Mouse (Mus musculus): ENCODE data around the gene Ttf1. TPM values are rescaled to one million over a fixed set of nuclear protein-coding genes. Genes with fewer than 3 reads are reported as not detected.

Ttf1 gene
- polyA plus RNA-seq, 2 experiments: 3.6 to 4.5 TPM

- no peak overlapping the region for H3K27ac ChIP-seq
- no peak for DNase-seq (ENCODE audit: low read depth in 3 of 3, low spot score in 3 of 3)
- TF ChIP-seq CTCF (IDR thresholded peaks at IDR 0.05; ENCODE audit: low read depth) (no peak), EP300 (IDR thresholded peaks at IDR 0.05; ENCODE audit: low read depth) (no peak)
Observed at GRCm38 (mm10) chr2:29046151-29046550, 13.9 kb upstream of the Ttf1 start.

DNA sequence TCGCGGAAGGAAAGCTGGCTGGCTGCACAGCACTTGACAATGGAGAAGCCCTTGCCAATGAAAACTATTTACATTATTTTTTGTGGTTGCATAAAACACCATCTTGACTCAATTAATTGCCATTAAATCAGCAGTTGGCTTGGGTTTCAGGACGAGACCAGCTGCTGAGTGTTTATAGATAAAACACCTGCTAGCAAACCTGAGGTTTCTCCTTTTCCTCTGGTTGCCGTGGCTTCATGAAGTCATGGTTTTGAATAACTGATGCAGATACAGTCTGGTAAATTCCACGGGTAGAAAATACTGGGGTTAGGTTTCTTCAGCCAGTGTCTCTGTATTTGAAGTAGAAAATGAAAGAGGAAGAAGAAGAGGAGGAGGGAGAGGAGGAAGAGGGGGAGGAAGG, 8.1 kb upstream of the Ttf1 start:
- Histone ChIP-seq H3K4me2 (ENCODE audit: low read depth) (no peak overlapping the region), H3K4me3 (ENCODE audit: insufficient read depth in 1 of 2, low read depth in 2 of 2, low read length in 2 of 2) (no peak overlapping the region), H3K4me1 (replicated peaks; ENCODE audit: control insufficient read depth in 2 of 2, insufficient read depth in 2 of 2, low read length in 1 of 2) (peaks cover 0 to 4% of the 10 kb centered on the region in 2 experiments; a peak in 2 of 4 replicates), H3K9me3 (ENCODE audit: control insufficient read depth, low read length) (no peaks in the 10 kb centered on the region), H3K9ac (replicated peaks) (no peak overlapping the region), H3K36me3 (replicated peaks; ENCODE audit: control insufficient read depth, insufficient read depth, low read depth) (no peaks in the 10 kb centered on the region), H3K27me3 (ENCODE audit: control insufficient read depth, insufficient read depth, low read length) (peaks cover 17% of the 10 kb centered on the region), H3K27ac (no peak overlapping the region)
- TF ChIP-seq CTCF (IDR thresholded peaks at IDR 0.05; ENCODE audit: low read depth) (no peak), EP300 (IDR thresholded peaks at IDR 0.05; ENCODE audit: low read depth) (no peak)
- WGBS (ENCODE audit: insufficient replicate concordance): 47% methylated on average over 5 of the region's 5 CpGs
- no peak for ATAC-seq (ENCODE audit: insufficient read depth)
- no peak for DNase-seq (ENCODE audit: low read depth in 3 of 3, low spot score in 3 of 3)

More at GRCm38 (mm10) chr2:29046151-29046550, 13.9 kb upstream of the Ttf1 start:
- Histone ChIP-seq H3K36me3 (replicated peaks; ENCODE audit: control insufficient read depth, insufficient read depth, low read depth) (no peaks in the 10 kb centered on the region), H3K27me3 (ENCODE audit: control insufficient read depth, insufficient read depth, low read length) (peaks cover 7% of the 10 kb centered on the region), H3K4me1 (replicated peaks; ENCODE audit: control insufficient read depth in 2 of 2, insufficient read depth in 2 of 2, low read length in 1 of 2) (no peaks in the 10 kb centered on the region), H3K9me3 (ENCODE audit: control insufficient read depth, low read length) (no peaks in the 10 kb centered on the region), H3K9ac (replicated peaks) (no peak overlapping the region), H3K4me2 (ENCODE audit: low read depth) (no peak overlapping the region), H3K4me3 (ENCODE audit: insufficient read depth in 1 of 2, low read depth in 2 of 2, low read length in 2 of 2) (no peak overlapping the region)
- WGBS (ENCODE audit: insufficient replicate concordance): 70% methylated on average over 16 of the region's 16 CpGs
- no peak for ATAC-seq (ENCODE audit: insufficient read depth)

GRCm38 (mm10) chr2:29052943-29053454, 7.1 kb upstream of the Ttf1 start:
- Histone ChIP-seq H3K9ac (replicated peaks) (no peak overlapping the region), H3K4me3 (ENCODE audit: insufficient read depth in 1 of 2, low read depth in 2 of 2, low read length in 2 of 2) (no peak overlapping the region), H3K9me3 (ENCODE audit: control insufficient read depth, low read length) (no peaks in the 10 kb centered on the region), H3K27ac (no peak overlapping the region), H3K4me1 (replicated peaks; ENCODE audit: control insufficient read depth in 2 of 2, insufficient read depth in 2 of 2, low read length in 1 of 2) (peaks cover 0 to 4% of the 10 kb centered on the region in 2 experiments; a peak in 2 of 4 replicates), H3K27me3 (ENCODE audit: control insufficient read depth, insufficient read depth, low read length) (peaks cover 17% of the 10 kb centered on the region), H3K4me2 (ENCODE audit: low read depth) (no peak overlapping the region), H3K36me3 (replicated peaks; ENCODE audit: control insufficient read depth, insufficient read depth, low read depth) (no peaks in the 10 kb centered on the region)
- 27% methylated on average over 4 of the region's 4 CpGs for WGBS (ENCODE audit: insufficient replicate concordance)
- DNase-seq (ENCODE audit: low read depth in 3 of 3, low spot score in 3 of 3) (peak in 1 of 3 experiments; percentile 35), ATAC-seq (ENCODE audit: insufficient read depth) (no peak)
- TF ChIP-seq CTCF (IDR thresholded peaks at IDR 0.05; ENCODE audit: low read depth) (peak; percentile 78), EP300 (IDR thresholded peaks at IDR 0.05; ENCODE audit: low read depth) (no peak)

- H3K4me3 ChIP-seq (ENCODE audit: insufficient read depth in 1 of 2, low read depth in 2 of 2, low read length in 2 of 2): peak overlapping the region; percentile 48 to 58
- H3K9me3 ChIP-seq (ENCODE audit: control insufficient read depth, low read length): no peaks in the 10 kb centered on the region
- TF ChIP-seq EP300 (IDR thresholded peaks at IDR 0.05; ENCODE audit: low read depth) (no peak), CTCF (IDR thresholded peaks at IDR 0.05; ENCODE audit: low read depth) (peak; percentile 74)
- ATAC-seq (ENCODE audit: insufficient read depth) (no peak), DNase-seq (ENCODE audit: low read depth in 3 of 3, low spot score in 3 of 3) (peak in 2 of 3 experiments; percentile 45 to 52)
- no peaks in the 10 kb centered on the region for H3K36me3 ChIP-seq (replicated peaks; ENCODE audit: control insufficient read depth, insufficient read depth, low read depth)
- H3K4me2 ChIP-seq (ENCODE audit: low read depth): peak overlapping the region; percentile 65
- 2% methylated on average over 20 of the region's 20 CpGs for whole genome bisulfite sequencing (ENCODE audit: insufficient replicate concordance)
- H3K27me3 ChIP-seq (ENCODE audit: control insufficient read depth, insufficient read depth, low read length): peaks cover 17% of the 10 kb centered on the region
- H3K4me1 ChIP-seq (replicated peaks; ENCODE audit: control insufficient read depth in 2 of 2, insufficient read depth in 2 of 2, low read length in 1 of 2): peaks cover 0 to 4% of the 10 kb centered on the region in 2 experiments; a peak in 2 of 4 replicates
- no peak overlapping the region; the same call in 1 of the 2 replicates for H3K9ac ChIP-seq (replicated peaks)
- H3K27ac ChIP-seq: no peak overlapping the region
Observed at GRCm38 (mm10) chr2:29053802-29054544, 6.1 kb upstream of the Ttf1 start.

DNA sequence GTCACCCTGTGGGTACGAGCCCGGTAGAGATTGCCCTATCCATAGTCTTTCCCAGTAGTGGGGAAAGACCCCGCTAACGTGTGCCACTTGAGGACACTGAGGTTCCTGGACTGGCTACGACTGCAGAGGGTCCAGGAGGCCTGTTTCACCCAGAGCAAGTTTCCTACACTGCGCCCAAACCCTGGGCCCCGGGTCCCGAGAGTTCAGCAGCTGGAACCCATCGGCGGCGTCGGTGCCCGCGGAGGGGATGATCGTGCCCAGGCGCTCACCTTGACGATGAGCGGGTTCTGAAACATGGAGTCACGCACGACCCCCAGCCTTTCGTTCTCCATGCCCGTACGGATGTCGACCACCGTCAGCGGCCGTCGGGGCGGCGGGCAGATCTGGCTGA, 5.5 kb upstream of the Ttf1 start:
- Histone ChIP-seq H3K27ac (no peak overlapping the region), H3K36me3 (replicated peaks; ENCODE audit: control insufficient read depth, insufficient read depth, low read depth) (no peaks in the 10 kb centered on the region), H3K4me1 (replicated peaks; ENCODE audit: control insufficient read depth in 2 of 2, insufficient read depth in 2 of 2, low read length in 1 of 2) (peaks cover under 1 to 4% of the 10 kb centered on the region in 2 experiments; a peak in 3 of 4 replicates), H3K27me3 (ENCODE audit: control insufficient read depth, insufficient read depth, low read length) (peaks cover 17% of the 10 kb centered on the region), H3K4me2 (ENCODE audit: low read depth) (peak overlapping the region; percentile 65), H3K9me3 (ENCODE audit: control insufficient read depth, low read length) (no peaks in the 10 kb centered on the region), H3K4me3 (ENCODE audit: insufficient read depth in 1 of 2, low read depth in 2 of 2, low read length in 2 of 2) (peak overlapping the region; percentile 48 to 58), H3K9ac (replicated peaks) (no peak overlapping the region; the same call in 1 of the 2 replicates)
- ATAC-seq (ENCODE audit: insufficient read depth): no peak
- TF ChIP-seq EP300 (IDR thresholded peaks at IDR 0.05; ENCODE audit: low read depth) (no peak), CTCF (IDR thresholded peaks at IDR 0.05; ENCODE audit: low read depth) (no peak)
- no peak for DNase-seq (ENCODE audit: low read depth in 3 of 3, low spot score in 3 of 3)
- 3% methylated on average over 30 of the region's 30 CpGs for WGBS (ENCODE audit: insufficient replicate concordance)
